Mouse (Mus musculus) myocyte (in vitro differentiated cells): ENCODE results near the gene Teddm1b. TPM values are rescaled to one million over a fixed set of nuclear protein-coding genes. Genes with fewer than 3 reads are reported as not detected.
A peak's percentile ranks its signal among the peaks of the same experiment; 100 is the strongest.

Source experiments
- H3K27me3 ChIP-seq: one replicate; pipeline ENCODE4 v1.6.1; 2011; ENCODE audit not compliant: control insufficient read depth, insufficient read depth, insufficient read length
- H3K36me3 ChIP-seq: one replicate; pipeline ENCODE4 v1.6.1; 2011; ENCODE audit not compliant: control insufficient read depth, insufficient read depth
- H3K4me2 ChIP-seq: one replicate; pipeline ENCODE4 v1.6.1; 2011; ENCODE audit warnings: low read depth, control low read depth
- H3K4me3 ChIP-seq: one replicate; pipeline ENCODE4 v1.5.1; 2011; ENCODE audit warnings: mild to moderate bottlenecking, control low read depth, moderate library complexity
- H3K79me2 ChIP-seq: one replicate; pipeline ENCODE4 v1.6.1; 2011; ENCODE audit not compliant: control insufficient read depth, insufficient read depth
- H3ac ChIP-seq: one replicate; pipeline ENCODE4 v1.6.1; 2011; ENCODE audit not compliant: control insufficient read depth, insufficient read length
- CEBPB ChIP-seq: IDR thresholded peaks from 2 replicates; pipeline ENCODE4 v1.6.1; 2011; ENCODE audit warnings: mild to moderate bottlenecking, moderate library complexity; ENCODE audit not compliant: poor library complexity, insufficient read depth, severe bottlenecking
- E2F4 ChIP-seq: IDR thresholded peaks from one replicate; pipeline ENCODE4 v1.6.1; 2011; ENCODE audit warnings: mild to moderate bottlenecking, control low read depth, moderate library complexity; ENCODE audit not compliant: insufficient read depth
- MAX ChIP-seq: IDR thresholded peaks from one replicate; pipeline ENCODE4 v1.6.1; 2011; ENCODE audit warnings: low read depth, mild to moderate bottlenecking, control low read depth
- MYOD1 ChIP-seq, 3 experiments: IDR thresholded peaks; one replicate each; pipeline ENCODE4 v1.6.1; 2011; ENCODE audit warnings: control low read depth in 2 of 3, low read depth in 2 of 3, mild to moderate bottlenecking in 2 of 3, moderate library complexity in 1 of 3; ENCODE audit not compliant: insufficient read length in 2 of 3, control insufficient read depth in 1 of 3
- MYOG ChIP-seq, 3 experiments: IDR thresholded peaks; one replicate each; pipeline ENCODE4 v1.6.1; 2011; ENCODE audit warnings: control low read depth in 2 of 3, low read depth in 2 of 3, mild to moderate bottlenecking in 2 of 3; ENCODE audit not compliant: insufficient read length in 2 of 3, control insufficient read depth in 1 of 3, insufficient read depth in 1 of 3
- POLR2A ChIP-seq: IDR thresholded peaks from one replicate; pipeline ENCODE4 v1.6.1; 2011; ENCODE audit warnings: low read depth, mild to moderate bottlenecking, control low read depth, moderate library complexity; ENCODE audit not compliant: insufficient read length
- POLR2AphosphoS2 ChIP-seq: IDR thresholded peaks from one replicate; pipeline ENCODE4 v1.6.1; 2011; ENCODE audit warnings: low read depth, control low read depth; ENCODE audit not compliant: insufficient read length
- REST ChIP-seq: IDR thresholded peaks from one replicate; pipeline ENCODE4 v1.6.1; 2011; ENCODE audit warnings: mild to moderate bottlenecking, control low read depth, moderate library complexity; ENCODE audit not compliant: insufficient read depth, insufficient read length
- SRF ChIP-seq: IDR thresholded peaks from one replicate; pipeline ENCODE4 v1.6.1; 2011; ENCODE audit warnings: low read depth; ENCODE audit not compliant: control insufficient read depth, insufficient read length
- TCF12 ChIP-seq: IDR thresholded peaks from one replicate; pipeline ENCODE4 v1.6.1; 2011; ENCODE audit warnings: mild to moderate bottlenecking, control low read depth; ENCODE audit not compliant: poor library complexity, insufficient read depth, severe bottlenecking
- TCF3 ChIP-seq: IDR thresholded peaks from one replicate; pipeline ENCODE4 v1.6.1; 2011; ENCODE audit warnings: low read depth, control low read depth; ENCODE audit not compliant: insufficient read length
- USF1 ChIP-seq: IDR thresholded peaks from one replicate; pipeline ENCODE4 v1.6.1; 2011; ENCODE audit warnings: low read depth, mild to moderate bottlenecking, control low read depth, moderate library complexity
- polyA plus RNA-seq: library from polyadenylated mRNA; unstranded; fragments of >200 nt; fragmentation: generic; extraction: Trizol; gene quantifications from one replicate; pipeline ENCODE4 v1.2.1, GENCODE M21; 2012; ENCODE audit warnings: missing spikeins

Teddm1b gene
- polyA plus RNA-seq, 1 experiment: 0.01 TPM

DNA sequence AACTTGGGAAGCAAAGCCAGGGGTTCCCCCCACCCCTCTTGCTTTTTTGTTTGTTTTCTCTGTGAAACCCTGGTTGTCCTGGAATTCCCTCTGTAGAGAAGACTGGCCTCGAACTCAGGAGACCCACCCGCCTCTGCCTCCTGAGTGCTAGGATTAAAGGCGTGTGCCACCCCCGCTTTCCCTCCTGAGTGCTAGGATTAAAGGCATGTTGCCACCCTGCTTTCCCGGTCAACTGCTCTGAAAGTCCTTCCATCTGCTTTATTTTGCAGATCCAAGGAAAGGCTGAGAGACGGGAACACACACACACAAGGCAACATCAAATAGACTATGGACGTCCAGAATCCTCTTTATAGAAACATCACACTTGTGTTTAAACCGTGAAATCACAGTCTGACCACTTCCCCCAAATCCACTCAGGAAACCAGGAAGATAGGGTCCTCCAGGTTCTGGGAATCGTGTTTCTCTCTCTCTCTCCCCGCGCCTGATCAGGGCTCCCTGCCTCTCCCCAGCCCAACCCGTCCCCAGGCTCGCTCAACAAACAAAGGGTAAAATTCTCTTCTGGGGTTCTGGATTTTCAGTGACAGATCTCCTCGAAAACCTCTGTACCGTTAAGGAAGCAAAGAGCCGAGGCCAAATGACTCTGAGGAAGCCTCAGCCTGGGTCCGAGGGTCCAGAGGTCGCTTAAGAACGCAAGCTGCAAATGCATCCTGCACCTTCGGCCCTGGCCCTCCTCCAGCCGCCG is 25.0 kb downstream of the Teddm1b start:
- H3K4me3 ChIP-seq: peak overlapping the region; percentile 78
- no peaks in the 10 kb centered on the region for H3K27me3 ChIP-seq
- peak overlapping the region; percentile 96 for H3K4me2 ChIP-seq
- H3K79me2 ChIP-seq: peaks cover 7% of the 10 kb centered on the region
- peaks cover 5% of the 10 kb centered on the region for H3K36me3 ChIP-seq
- TF ChIP-seq REST: no peak
- no peak for TF ChIP-seq USF1
- TF ChIP-seq POLR2AphosphoS2: no peak
- no peak for TF ChIP-seq MAX
- no peak for TF ChIP-seq TCF12
- no peak for TF ChIP-seq CEBPB
- no peak for TF ChIP-seq MYOG (IDR thresholded peaks at IDR 0.05; ENCODE audit: control insufficient read depth in 1 of 3, insufficient read depth in 1 of 3, insufficient read length in 2 of 3, low read depth in 2 of 3)
- TF ChIP-seq E2F4: no peak
- TF ChIP-seq MYOD1 (IDR thresholded peaks at IDR 0.05; ENCODE audit: control insufficient read depth in 1 of 3, insufficient read length in 2 of 3, low read depth in 2 of 3): no peak
- TF ChIP-seq TCF3: no peak
- no peak for TF ChIP-seq SRF
- no peak for TF ChIP-seq POLR2A
- peak overlapping the region; percentile 5 for H3ac ChIP-seq

DNA sequence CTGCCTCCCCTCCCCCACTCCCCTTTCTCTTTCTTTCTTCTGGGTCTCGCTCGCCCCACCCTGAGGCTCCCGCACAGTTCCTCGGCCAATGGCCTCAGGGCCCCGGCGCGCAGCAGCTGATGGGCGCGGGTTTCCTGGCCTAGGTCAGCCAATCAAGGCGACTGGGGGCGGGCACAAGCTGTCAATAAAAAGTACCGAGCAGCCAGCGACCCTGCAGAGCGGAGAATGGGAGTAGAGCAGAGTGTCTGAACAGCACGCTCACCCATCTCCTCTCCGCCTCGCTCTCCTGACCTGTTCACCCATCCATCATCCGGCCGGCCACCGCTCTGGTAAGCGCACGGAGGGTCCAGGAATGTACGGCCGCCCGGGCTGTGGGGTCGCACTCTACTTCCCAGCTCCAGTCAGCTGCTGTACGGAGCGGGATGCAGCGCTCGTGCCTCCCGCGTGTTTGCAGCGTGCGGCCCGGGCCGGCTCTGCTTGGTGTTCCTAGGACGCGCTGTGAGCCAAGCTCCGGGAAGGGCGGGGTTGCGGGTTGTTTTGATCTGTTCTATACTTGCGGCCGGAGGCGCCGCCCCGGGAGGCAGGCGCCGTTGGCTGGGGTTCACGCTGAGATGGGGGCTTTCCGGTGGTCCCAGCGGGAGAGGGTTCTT is 25.7 kb downstream of the Teddm1b start, which contains the start of the genes Glul and Teddm2:
Gene Glul (plus strand): TSS at position 214 of the 650 bp plus-strand sequence.
Gene Teddm2 (minus strand): TSS at position 498 of the 650 bp plus-strand sequence.
- no peak for TF ChIP-seq CEBPB
- TF ChIP-seq MYOD1 (IDR thresholded peaks at IDR 0.05; ENCODE audit: control insufficient read depth in 1 of 3, insufficient read length in 2 of 3, low read depth in 2 of 3): peak in 1 of 3 experiments; percentile 18
- peak; percentile 99 for TF ChIP-seq POLR2A
- peak; percentile 100 for TF ChIP-seq POLR2AphosphoS2
- TF ChIP-seq REST: peak; percentile 61
- TF ChIP-seq MAX: no peak
- peak in 1 of 3 experiments; percentile 4 for TF ChIP-seq MYOG (IDR thresholded peaks at IDR 0.05; ENCODE audit: control insufficient read depth in 1 of 3, insufficient read depth in 1 of 3, insufficient read length in 2 of 3, low read depth in 2 of 3)
- Histone ChIP-seq H3K36me3 (peaks cover 5% of the 10 kb centered on the region), H3ac (peak within 1 kb of the TSS; percentile 5), H3K79me2 (peaks cover 7% of the 10 kb centered on the region), H3K4me2 (peak within 1 kb of the TSS; percentile 96), H3K4me3 (peak within 1 kb of the TSS; percentile 78), H3K27me3 (no peaks in the 10 kb centered on the region)

DNA sequence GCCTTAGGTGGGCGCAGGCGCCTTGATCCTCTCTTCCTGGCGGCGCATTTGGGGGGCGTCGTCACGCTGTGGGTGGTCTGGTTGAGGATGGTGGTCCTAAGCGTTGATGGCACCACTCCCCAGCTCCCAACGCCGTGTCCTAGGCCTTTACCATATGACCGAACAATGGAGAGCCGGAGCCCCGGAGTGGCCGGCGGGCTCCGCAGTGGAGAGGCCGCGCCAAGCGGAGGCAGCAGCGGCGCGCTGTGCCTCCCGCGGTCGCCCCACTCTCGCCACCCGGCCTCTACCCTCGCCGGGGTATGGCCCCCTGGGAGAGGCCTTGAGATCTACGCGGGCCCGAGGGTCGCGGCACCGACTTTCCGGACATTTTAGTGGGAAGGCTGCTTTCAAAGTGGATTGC is 26.2 kb downstream of the Teddm1b start:
- peaks cover 5% of the 10 kb centered on the region for H3K36me3 ChIP-seq
- H3K79me2 ChIP-seq: peaks cover 7% of the 10 kb centered on the region
- TF ChIP-seq POLR2AphosphoS2: no peak
- TF ChIP-seq CEBPB: no peak
- TF ChIP-seq TCF12: no peak
- TF ChIP-seq MYOG (IDR thresholded peaks at IDR 0.05; ENCODE audit: control insufficient read depth in 1 of 3, insufficient read depth in 1 of 3, insufficient read length in 2 of 3, low read depth in 2 of 3): no peak
- TF ChIP-seq MYOD1 (IDR thresholded peaks at IDR 0.05; ENCODE audit: control insufficient read depth in 1 of 3, insufficient read length in 2 of 3, low read depth in 2 of 3): no peak
- no peak for TF ChIP-seq E2F4
- TF ChIP-seq POLR2A: no peak
- TF ChIP-seq USF1: no peak
- no peak for TF ChIP-seq SRF
- H3K4me3 ChIP-seq: peak overlapping the region; percentile 78
- H3K4me2 ChIP-seq: peak overlapping the region; percentile 96
- no peaks in the 10 kb centered on the region for H3K27me3 ChIP-seq
- H3ac ChIP-seq: peak overlapping the region; percentile 5

DNA sequence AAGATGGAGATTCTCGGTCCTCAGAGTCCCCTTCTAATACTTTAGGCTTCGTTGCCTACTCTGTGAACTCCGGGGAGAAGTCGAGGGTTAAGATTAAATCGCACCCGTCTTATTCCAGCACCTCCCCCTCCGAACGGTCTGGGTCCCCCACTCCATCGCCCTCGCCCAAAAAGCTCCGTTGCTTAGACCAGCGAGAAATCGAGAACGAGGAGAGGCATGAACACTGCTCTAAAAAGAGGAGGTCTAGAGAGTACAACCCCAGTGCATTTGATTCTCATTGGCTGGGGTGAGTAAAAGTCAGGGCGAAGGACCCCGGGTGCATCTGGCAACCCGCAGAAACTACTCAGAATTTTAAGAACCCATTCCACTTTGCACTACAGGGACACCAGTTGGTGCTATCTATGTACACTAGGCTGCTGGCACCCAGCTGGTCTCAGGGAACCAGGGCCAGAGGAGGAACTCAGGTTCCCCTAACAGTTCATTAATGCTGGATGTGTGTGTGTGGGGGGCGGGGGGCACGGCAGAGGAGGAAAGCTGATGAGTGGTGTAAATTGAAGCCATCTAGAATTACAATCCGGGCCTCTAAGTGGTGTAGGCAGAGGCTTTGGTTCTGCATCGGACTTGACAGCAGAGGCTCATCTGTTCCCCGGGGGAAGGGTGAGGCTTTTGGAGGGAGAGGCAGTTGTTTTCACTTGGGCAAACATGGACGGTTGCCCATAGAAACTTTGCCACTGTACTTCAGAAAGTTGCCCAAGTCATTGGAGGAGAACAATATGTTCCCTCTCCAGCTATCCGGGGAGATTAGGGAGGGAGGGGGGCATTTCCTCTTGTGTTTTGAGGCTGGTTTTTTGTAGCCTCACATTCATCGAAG is 26.9 kb downstream of the Teddm1b start:
- H3K27me3 ChIP-seq: no peaks in the 10 kb centered on the region
- peak overlapping the region; percentile 96 for H3K4me2 ChIP-seq
- peak overlapping the region; percentile 78 for H3K4me3 ChIP-seq
- H3K79me2 ChIP-seq: peaks cover 7% of the 10 kb centered on the region
- H3K36me3 ChIP-seq: peaks cover 5% of the 10 kb centered on the region
- H3ac ChIP-seq: peak overlapping the region; percentile 5
- TF ChIP-seq CEBPB: no peak
- TF ChIP-seq E2F4: no peak
- TF ChIP-seq USF1: no peak
- TF ChIP-seq MYOG (IDR thresholded peaks at IDR 0.05; ENCODE audit: control insufficient read depth in 1 of 3, insufficient read depth in 1 of 3, insufficient read length in 2 of 3, low read depth in 2 of 3): peak in 1 of 3 experiments; percentile 24
- TF ChIP-seq POLR2A: no peak
- TF ChIP-seq TCF3: no peak
